Mouse (Mus musculus) frontal cortex, postnatal 14 days (tissue): ENCODE measurements around the gene Plce1.
"Not testable (repeated sequence)": the region's sequence is repeated elsewhere in the genome, so short reads cannot be mapped to it uniquely, and the experiment has no call there.

ENCODE experiments used
- DNase-seq, 2 experiments: peaks; one replicate each; pipeline ENCODE4 v3.0.0; 2022; ENCODE audit warnings: low spot score in 2 of 2

Gene Plce1

DNA sequence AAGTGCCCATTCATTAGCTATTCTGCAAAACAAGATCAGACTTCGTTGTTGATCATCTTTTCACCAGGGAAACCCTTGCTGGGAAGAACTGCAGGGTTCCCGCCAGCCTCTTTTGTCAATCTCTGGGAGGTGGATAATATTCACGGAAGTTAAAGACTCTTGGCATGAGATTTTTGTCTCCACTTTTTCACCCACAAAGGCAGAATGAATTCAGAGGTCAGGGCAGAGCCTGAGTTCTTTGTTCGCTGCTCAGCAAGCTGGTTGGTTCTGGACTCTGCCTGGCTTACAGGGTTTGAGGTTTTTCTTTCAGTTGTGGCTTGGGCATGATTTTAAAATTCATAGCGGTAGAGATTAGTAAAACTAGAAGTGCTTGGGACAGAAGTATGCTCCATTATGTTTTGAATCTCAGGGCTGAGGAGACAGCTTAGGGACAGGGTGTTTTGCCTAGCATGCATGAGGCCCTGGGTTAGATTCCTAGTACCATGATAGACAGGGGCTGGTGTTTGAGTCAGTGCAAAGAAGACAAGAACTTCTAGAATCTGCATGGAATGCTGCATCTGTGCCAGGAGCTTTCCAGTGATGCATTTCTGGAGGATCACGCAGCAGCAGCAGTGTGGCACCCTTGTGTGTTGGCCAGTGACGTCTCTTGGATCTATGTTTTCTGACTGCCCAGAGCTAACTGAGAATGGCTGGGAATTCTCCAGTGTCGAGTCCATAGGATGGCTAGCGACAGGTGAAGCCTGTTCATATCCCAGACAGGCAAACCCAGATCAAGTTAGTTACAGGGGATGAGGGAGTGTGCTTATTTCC, 7.4 kb downstream of the Plce1 start:
- no peak for DNase-seq

DNA sequence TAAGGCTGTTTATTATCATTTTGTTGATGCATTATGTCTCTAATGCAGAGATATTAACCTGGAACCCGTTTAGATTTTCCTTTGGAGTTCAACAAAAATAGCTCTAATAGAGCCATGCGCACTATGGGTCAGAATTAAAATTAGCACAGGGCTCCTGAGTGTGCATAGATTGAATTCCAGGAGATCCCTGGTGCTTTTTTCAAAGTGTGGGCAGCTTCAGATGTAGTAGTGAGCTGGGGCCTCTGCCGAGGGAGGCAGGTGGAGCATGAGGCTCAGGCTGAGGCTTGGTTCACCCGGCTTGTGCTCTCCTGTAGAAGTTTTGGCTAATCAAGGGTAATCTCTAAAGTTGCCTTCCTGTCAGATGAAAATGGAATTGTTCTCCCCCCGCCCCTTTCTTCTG, 17.3 kb downstream of the Plce1 start:
- no peak for DNase-seq

DNA sequence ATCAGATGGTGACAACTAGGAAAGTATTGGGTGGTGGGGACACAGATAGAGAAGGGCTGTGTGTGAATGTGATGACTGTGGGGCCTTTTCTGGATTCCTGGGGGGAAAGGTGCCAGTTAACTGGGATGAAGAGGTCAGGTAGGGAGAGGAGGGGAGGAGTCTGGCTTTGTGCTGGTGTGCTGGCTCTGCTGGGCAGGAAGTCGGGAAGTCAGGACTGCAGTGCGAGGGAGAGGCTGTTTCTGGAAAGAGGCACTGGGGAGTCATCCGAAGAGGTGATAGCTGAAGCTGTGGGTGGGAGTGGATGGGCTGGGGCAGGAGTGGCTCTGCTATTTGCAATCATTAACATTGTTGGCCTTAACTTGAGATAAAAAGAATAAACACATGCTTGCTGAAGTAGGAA, 23.7 kb downstream of the Plce1 start:
- no peak for DNase-seq

DNA sequence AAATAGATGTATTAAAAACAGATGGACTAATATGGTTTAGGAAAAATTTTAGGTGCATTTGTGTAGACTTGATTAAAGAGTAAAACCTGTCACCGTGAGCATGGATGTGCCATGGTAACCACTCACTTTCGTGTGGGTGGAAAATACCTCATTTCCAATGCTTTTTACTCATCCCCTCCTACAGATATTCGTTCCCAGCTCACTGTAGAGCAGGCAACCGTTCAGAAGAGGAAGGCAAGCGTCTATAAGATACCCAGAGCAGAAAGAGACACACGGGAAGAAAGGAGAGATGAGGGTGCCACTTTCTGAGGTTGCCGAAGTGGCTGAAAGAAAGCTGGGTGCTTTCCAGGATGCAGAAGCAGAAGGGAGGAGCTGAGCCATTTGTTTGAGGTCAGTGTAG, 25.2 kb downstream of the Plce1 start:
- DNase-seq: no peak

DNA sequence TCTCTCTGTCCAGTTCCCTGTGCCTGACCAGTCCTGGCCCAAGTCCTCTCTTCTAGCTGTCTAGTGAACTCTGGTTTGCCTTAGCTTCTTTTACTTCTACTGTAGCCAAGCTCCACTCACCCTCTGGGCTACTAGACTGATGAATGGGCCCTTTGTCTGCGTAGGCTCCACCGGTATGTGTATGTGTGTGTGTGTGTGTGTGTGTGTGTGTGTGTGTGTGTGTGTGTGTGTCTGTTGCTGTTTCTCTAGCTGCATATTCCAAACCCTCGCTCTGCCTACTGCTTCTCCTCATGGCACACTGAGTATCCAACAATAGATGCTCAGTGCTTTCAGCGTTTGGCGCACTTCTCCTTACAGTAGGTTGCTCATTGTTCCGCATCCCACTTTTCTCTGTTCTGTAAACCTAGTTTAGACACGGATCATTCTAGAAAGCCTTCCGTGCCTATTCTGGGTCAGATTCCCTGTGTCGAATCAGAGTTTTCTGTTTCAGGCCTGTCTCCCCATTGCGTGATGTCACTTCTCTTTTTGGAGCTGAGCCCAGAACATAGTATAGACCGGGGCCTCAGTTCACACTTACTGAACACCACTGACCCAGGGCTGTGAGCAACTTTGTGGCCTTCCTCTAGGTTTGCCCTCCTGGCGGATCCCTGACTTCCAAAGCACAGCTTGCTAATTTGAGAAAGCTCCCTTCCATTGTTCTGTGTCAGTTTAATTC, 26.5 kb downstream of the Plce1 start:
- DNase-seq: peak in 1 of 2 experiments; percentile 17

DNA sequence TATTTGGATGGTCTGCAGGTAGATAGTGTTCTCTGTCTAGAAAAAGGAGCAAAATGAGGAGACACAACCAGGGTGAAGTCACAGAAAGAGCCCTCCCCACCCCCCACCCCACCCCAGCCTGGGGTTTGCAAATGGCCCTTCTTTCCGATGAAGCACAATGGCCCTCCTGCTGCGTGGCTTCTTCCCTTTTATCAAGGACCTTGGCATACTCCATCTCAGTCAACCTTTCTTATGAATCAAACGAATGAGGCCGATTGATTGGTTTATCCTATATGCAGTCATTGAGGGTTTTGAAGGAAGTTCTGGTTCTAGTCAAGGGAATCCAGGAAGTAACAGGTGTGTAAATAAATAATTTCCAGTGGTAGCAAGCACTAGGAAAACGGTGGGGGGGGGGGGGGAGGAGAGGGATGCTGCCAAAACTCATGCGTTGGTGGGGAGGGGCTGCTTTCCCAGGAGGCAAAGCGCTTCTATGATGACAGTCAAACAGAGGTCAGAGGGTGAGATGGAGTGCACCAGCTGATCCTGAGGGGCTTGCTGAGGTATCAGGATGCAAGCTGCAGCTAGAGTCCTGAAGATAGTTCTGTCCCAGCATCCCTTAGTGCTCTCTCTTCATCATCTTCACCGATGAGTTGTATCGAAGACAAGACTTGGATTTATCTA, 27.2 kb downstream of the Plce1 start:
- DNase-seq: no peak

DNA sequence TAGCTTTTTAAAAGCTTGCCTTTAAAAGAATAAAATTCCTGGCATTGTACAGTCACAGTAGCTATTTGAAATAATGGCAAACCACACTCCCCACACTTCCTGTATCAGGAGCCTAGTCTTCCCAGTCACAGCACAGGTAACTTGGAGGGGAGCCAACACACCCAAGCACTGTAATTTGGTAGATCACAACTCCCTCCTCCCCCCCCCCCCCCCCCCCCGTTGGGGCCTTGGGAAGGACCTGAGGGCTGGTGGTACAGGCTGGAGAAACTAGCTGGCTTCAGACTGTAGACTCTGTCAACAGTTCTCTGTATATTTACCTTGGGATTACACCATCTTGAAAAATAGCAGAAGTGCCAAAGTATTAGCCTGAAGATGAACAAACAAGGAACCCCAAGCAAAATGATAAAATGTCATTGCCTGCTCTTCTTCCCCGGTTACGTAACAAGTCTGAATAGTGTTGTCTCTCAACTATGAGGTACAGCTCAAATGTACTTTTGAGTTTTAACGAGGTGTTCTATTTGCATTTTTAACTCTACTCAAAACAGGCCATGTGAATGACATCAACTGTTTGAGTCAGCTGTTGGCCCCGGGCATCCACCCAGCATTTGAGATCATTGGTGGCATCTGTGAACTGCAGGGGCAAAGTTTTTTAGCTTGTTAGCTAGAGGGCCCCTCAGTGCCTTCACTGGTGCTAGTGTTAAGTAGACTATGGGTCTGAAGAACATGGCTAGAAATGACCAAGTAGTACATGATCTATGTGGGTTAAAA, 33.7 kb downstream of the Plce1 start:
- DNase-seq: no peak

DNA sequence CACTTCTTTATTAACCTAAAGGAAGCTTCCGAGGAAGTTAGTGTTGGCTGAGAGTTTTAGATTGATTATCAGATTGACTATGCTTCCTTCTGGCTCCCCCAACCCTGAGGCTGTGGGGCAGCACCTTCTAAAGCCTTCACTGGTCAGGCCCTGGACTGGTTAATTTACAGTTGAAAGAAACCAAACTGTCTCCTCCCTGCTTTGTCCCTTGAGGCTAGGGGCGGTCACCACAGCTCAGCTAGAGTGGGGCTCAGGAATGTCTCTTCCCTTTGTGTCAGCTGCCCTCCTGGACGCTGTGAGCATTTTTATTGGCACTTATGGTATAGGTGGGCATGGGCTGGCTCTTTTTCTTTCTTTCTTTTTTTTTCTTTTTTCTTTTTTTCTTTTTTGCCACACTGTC, 45.9 kb downstream of the Plce1 start:
- DNase-seq: no peak

DNA sequence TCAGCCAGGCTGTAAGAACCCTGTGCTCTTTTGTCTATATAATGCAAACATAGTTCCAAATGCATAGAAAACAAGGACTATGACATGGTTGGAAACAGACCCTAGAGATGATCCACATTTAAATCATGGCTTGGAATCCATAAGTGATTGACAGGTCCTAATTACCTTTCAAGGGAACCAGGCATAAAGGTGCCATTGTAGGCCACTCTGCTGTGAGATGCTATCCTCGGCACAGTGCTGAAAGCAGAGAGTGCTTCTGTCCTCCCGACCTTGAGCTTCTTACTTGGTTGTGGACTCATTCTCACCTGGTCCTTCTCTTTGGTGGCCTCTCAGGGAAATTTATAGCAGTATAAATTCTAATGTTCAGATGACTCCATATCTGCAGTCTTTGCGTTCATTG, 46.6 kb downstream of the Plce1 start:
- DNase-seq: no peak

DNA sequence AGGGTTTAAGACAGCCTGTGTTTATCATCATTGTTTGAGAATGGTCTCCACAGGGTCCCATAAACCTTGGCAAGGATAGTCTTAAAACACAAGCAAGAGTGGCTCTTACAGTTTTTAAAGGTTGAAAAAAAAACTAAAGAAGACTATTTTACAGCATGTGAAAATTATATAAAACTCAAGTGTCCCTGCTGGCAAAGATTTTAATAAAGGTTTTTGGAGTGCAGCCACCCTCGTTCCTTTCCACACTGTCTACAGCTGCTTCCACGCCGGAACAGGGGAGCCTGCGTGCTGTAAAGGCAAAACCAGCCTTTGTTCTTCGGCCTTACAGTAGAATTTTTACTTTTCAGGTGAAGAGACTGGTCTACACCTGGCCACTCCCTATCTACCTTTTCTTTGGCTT, 52.3 kb downstream of the Plce1 start:
- DNase-seq: no peak

DNA sequence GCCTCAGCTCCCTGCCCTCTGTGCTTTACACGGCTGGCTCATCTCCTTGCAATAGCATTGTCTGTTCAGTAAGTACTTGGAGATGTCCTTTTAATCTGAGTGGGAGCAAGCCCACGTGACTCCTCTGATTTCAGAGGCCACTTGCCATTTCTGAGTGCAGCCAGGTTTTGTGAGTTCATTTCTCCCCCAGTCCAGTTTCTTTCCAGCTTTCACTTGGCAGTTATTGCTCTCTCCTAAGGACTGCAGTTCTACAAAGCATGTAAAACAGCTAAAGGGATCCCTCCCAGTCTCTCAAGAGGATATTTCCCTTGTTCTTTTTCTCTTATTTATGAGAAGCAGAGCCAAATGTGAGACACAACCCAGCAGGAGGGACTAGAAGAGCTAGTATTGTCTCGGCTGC, 58.4 kb downstream of the Plce1 start:
- DNase-seq: no peak

DNA sequence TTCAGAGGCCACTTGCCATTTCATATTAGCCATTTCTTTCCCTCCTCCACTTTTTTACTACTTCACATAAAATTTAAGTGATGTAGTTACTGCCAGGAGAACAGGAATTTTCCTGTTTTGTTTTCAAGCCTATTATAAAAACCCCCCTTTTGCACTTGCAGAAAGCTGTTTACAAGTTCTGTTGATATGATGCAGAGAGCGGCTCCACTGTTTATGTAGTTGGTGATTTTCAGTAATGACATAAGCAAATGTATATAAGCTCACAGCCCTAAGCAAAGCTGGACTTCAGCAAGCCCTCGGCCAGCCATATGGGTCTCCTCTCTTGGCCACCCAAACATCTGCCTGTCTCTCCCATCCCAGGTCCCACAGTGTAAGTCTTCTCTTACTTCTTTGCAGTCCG, 59.6 kb downstream of the Plce1 start:
- no peak for DNase-seq

DNA sequence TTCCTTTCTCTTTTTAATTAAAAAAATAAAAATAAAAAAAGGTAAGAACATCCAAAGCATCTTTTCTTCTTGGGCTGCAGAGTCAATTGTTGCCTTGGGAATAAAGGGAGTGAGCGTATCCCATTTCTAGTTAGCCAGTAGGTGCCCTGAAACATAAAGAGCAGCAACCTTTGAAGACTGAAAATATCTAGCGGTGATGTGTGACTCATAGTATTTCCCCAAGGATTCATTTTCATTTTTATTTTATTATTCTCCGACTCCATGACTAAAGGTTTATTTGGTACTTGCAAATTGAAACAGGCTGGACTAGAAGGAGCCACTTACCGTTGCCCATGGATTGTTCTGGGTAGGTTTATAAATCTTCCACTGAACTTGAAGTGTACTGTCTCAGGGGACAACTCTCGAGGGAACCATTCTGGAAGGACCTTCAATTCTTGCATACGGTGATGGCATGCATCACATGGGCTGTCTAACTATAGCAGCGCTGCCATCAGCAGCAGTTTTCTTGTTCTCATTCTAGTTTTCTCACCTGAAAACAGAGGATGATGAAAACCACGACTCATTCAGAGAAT, 68.7 kb downstream of the Plce1 start:
- no peak for DNase-seq

DNA sequence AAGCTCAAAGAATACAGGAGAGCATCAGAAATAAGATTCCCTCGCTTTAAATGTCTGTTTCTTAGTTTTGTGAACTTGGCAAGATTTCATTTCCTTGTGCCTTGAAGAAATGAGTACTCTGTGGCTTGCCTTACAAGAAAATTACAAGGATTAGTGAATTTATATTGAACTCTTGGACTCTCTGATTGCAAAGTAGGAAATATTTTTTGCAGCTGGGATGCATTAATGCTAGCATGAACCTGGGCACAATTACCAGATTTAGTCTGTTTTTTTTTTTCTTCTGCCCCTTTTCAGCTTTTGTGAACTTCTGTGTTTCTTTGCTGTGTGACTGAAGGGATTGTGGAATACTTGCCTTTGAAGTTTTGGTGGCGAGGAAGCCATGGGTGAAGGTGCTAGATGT, 72.6 kb downstream of the Plce1 start:
- no peak for DNase-seq

DNA sequence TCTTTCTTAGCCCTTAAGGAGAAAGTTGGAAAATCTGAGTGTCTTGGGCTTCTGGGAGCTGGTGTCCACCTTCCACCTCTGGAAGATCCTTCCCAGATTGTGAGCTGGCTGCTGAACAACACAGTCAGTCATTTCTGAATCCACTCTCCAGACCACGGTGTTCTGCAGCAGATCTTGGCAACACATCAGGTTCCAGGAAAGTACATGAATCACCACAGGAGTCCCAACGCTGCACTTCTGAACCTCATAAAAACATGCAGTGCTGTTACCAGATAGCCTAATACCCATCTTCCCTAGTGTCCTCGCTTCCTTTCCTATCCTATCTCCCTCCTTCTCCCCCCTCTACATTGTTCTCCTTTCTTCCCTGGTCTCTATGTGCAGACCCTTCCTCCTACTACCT, 74.5 kb downstream of the Plce1 start:
- DNase-seq: no peak

DNA sequence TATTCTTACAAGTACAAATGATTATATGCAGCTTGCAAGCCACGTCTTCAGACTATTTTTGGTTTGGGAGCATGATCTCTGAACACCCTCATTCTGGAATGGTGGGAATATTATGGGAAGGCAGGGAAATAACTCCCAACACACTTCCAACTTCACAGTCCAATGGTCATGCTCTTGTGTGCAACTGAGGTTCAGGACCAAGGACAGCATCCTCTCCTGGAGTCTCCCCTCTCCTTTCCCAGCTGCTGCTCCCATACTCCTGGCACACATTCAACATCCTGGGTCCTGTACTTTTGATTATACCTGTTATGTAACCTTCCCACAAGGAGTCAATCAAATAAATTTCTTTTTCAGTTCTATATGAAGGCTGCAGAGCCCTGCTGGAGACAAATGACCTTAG, 77.9 kb downstream of the Plce1 start:
- no peak for DNase-seq

DNA sequence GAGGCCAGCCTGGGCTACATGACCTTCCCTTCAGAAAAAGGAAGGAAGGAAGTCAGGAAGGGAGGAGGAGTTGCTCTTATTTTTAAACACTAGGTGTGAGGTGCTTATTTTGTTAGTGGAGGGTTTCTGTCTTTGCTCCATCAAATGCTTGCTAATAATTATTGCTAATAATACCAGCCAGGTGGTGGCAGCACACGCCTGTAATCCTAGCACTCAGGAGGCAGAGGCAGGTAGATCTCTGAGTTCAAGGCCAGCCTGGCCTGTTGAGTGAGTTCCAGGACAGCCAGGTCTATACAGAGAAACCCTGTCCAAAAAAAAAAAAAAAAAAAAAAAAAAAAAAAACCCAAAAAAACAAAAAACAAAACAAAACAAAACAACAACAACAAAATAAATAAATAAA, 81.0 kb downstream of the Plce1 start:
- not testable (repeated sequence) for DNase-seq

DNA sequence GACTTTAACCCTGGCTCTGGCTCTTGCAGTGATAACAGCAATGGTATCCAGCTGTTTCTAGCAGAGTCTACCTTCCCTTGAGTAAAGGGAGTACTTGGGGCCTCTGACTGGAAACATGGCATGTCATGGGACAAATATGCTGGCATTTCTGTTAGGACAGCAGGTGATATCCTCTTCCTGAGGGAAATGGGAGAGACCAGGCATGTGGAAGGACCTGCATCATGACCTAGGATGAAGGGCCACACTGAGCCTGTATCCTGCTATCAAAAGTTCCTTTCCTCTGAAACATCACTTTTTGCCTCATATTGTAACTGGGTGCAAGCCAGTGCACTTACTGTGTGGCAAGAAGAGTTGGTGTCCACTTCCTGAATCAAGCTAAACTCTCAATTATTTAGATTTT, 85.2 kb downstream of the Plce1 start:
- DNase-seq: no peak

DNA sequence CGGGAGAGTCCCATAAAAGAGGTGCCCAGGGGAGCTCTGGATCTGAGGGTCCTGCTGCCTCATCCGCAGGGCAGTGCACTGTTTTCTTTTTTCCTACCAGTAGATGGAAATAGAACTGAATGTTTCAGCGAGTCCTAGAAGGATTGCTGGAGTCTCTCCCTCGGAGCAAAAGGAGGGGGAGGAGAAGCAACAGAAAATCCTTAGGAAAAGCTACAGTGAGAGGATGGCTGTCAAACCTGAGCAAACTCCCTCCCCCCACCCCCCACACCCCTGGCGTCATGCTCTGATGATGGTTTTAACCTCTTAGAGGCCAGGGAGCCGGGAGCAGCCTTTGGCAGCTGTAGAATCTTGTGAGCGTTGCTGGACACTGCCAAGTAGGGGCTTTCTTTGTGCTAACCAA, 85.8 kb downstream of the Plce1 start:
- no peak for DNase-seq

DNA sequence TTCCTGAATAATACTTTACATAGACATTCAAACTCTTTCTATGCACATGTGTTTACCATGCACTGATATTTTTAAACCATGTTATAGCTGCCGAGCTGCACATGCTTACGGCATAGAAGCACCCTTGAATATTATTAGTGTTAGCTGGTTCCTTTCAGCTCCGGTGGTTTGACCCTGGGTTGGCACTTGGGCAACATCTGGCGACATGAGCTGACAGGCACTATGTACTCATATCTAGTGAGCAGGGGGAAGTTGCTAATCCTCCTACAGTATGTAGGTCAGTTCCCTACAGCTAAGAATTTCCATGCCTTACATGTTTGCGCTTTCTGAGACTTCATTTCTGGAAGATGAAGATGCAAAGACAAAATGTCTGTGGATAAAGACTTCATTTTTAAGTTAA, 86.4 kb downstream of the Plce1 start:
- no peak for DNase-seq

DNA sequence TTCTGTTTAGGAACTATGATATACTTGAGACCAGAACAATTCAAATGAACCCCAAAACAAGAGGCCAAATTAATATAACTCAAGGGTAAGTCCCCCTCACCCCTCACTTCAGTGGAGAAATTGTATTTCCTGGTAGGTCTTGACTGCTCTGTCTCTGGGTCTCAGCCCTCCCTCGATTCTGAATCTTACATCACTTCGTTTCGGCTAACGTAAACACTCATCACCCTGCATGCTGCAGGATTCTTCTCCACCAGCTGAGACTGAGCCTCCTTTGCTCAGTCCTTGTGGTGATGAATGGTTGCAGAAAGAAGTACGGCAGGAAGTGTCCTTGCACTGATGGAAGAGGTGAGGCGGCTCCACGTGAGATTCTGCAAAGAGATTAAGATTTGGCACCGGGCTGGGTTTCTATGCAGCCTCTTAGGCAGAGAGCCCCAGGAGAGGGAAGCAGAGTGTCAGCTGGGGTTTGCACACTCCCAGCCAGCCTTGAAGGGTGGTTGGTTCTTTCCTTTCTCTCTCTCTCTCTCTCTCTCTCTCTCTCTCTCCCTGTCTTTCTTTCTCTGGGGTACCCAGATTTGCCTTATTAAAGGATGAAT, 97.7 kb downstream of the Plce1 start:
- no peak for DNase-seq

DNA sequence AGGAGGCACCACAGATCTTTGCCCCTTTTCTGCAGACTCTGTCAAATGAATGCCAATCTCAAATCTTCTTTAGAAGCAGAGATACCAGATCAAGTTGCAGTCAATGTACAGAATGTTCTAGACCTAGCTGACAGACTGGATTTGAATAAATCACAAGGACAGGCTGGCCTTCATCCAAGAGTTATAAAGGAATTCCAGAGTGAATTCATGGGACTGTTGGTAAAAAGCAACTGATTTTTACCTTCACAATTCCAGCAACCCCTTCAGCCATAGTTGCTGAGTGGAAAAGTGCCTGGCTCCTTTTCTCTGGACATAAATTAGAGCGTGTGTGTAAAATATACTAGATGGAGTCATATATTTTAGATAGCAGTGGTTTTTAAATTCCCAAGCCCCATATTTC, 102.0 kb downstream of the Plce1 start:
- no peak for DNase-seq
